Mouse (Mus musculus) retina, postnatal 7 days (tissue): ENCODE measurements around the gene Lcor.

Experiments used
- DNase-seq: peaks from one replicate; pipeline ENCODE4 v3.0.0-alpha.2; 2012; ENCODE audit warnings: low read depth, low spot score

The Lcor gene

GRCm38 (mm10) chr19:41474943-41475342, 7.5 kb upstream of the Lcor start:
- no peak for DNase-seq

GRCm38 (mm10) chr19:41476530-41477249, 5.7 kb upstream of the Lcor start:
- no peak for DNase-seq

- DNase-seq = peak; percentile 55
Observed at GRCm38 (mm10) chr19:41481030-41481886, 1.2 kb upstream of the Lcor start.

GRCm38 (mm10) chr19:41481887-41482189, 599 bp upstream of the Lcor start:
- DNase-seq = no peak

GRCm38 (mm10) chr19:41482909-41483444, 540 bp downstream of the Lcor start:
- DNase-seq = peak; percentile 78

- DNase-seq = no peak
Observed at GRCm38 (mm10) chr19:41483445-41484040, 1.1 kb downstream of the Lcor start.

- no peak for DNase-seq
Observed at GRCm38 (mm10) chr19:41484361-41484760, 1.9 kb downstream of the Lcor start.

- no peak for DNase-seq
Observed at GRCm38 (mm10) chr19:41495382-41496032, 13.1 kb downstream of the Lcor start.

- no peak for DNase-seq
Observed at GRCm38 (mm10) chr19:41496058-41496457, 13.6 kb downstream of the Lcor start.

GRCm38 (mm10) chr19:41507872-41508271, 25.4 kb downstream of the Lcor start:
- no peak for DNase-seq

GRCm38 (mm10) chr19:41514836-41515235, 32.4 kb downstream of the Lcor start:
- DNase-seq = no peak

GRCm38 (mm10) chr19:41515549-41515948, 33.1 kb downstream of the Lcor start:
- DNase-seq = no peak

GRCm38 (mm10) chr19:41517006-41517405, 34.6 kb downstream of the Lcor start:
- no peak for DNase-seq

- DNase-seq = no peak
Observed at GRCm38 (mm10) chr19:41519121-41519520, 36.7 kb downstream of the Lcor start.

GRCm38 (mm10) chr19:41522246-41522645, 39.8 kb downstream of the Lcor start:
- DNase-seq = no peak

- DNase-seq = no peak
Observed at GRCm38 (mm10) chr19:41523798-41524563, 41.5 kb downstream of the Lcor start.

GRCm38 (mm10) chr19:41529169-41529568, 46.7 kb downstream of the Lcor start:
- DNase-seq = no peak

GRCm38 (mm10) chr19:41534021-41534420, 51.6 kb downstream of the Lcor start:
- DNase-seq = no peak

- no peak for DNase-seq
Observed at GRCm38 (mm10) chr19:41556981-41557380, 74.5 kb downstream of the Lcor start.

- no peak for DNase-seq
Observed at GRCm38 (mm10) chr19:41557491-41557890, 75.1 kb downstream of the Lcor start.

- DNase-seq = no peak
Observed at GRCm38 (mm10) chr19:41558891-41559486, 76.6 kb downstream of the Lcor start.
